Mouse (Mus musculus): ENCODE measurements around the gene Slc2a9. TPM values are rescaled to one million over a fixed set of nuclear protein-coding genes. Genes with fewer than 3 reads are reported as not detected.

Slc2a9 gene
- polyA plus RNA-seq, 1 experiment, result 3.1 TPM

DNA sequence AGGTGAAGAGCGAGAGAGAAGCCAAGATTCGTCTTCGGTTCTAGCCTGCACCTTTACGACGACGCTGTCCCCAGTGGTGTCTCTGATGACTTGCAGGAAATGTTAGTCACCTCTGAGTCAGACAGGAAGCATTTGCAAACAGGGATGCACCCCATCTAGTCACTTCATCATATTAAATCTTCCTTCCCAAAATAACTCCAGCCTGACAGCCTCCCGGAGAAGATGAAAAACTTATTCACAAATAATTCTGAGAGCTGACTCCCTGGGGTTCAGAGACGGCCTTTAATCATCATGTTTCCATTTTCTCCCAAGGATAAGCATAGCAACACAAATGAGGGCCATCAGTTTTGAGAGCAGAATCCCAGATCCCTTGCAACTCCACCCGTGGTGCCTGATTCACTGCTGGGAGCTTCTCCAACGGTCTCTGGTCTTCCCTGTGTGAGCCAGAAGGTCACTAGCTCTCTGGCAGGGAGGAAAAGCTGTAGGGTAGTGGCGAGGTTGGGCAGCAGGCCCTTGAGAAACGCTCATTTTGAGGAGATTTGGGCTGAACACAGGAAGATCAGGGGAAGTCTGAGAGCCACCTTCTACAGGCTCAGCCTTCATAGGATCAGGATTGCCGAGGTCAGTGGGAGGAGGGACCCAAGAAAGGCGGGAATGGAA is 56.5 kb downstream of the Slc2a9 start:
- Histone ChIP-seq H3K27ac (ENCODE audit: insufficient read depth, low read length) (peak overlapping the region; percentile 86), H3K4me1 (ENCODE audit: control insufficient read depth, insufficient read depth, low read length) (peaks cover 8% of the 10 kb centered on the region; the same call in 1 of the 2 replicates), H3K4me3 (ENCODE audit: insufficient read depth, low read length) (no peak overlapping the region)
- TF ChIP-seq POLR2A (IDR thresholded peaks at IDR 0.05; ENCODE audit: low read depth, low read length) (no peak), CTCF (IDR thresholded peaks at IDR 0.05; ENCODE audit: borderline replicate concordance, insufficient read depth, low read length) (no peak)

- Histone ChIP-seq H3K4me3 (ENCODE audit: insufficient read depth, low read length) (no peak overlapping the region), H3K27ac (ENCODE audit: insufficient read depth, low read length) (peak overlapping the region; percentile 37), H3K4me1 (ENCODE audit: control insufficient read depth, insufficient read depth, low read length) (peaks cover 4% of the 10 kb centered on the region; the same call in 1 of the 2 replicates)
- TF ChIP-seq CTCF (IDR thresholded peaks at IDR 0.05; ENCODE audit: borderline replicate concordance, insufficient read depth, low read length), result no peak
- no peak for TF ChIP-seq POLR2A (IDR thresholded peaks at IDR 0.05; ENCODE audit: low read depth, low read length)
Observed at GRCm38 (mm10) chr5:38441088-38441839, 61.7 kb downstream of the Slc2a9 start.

DNA sequence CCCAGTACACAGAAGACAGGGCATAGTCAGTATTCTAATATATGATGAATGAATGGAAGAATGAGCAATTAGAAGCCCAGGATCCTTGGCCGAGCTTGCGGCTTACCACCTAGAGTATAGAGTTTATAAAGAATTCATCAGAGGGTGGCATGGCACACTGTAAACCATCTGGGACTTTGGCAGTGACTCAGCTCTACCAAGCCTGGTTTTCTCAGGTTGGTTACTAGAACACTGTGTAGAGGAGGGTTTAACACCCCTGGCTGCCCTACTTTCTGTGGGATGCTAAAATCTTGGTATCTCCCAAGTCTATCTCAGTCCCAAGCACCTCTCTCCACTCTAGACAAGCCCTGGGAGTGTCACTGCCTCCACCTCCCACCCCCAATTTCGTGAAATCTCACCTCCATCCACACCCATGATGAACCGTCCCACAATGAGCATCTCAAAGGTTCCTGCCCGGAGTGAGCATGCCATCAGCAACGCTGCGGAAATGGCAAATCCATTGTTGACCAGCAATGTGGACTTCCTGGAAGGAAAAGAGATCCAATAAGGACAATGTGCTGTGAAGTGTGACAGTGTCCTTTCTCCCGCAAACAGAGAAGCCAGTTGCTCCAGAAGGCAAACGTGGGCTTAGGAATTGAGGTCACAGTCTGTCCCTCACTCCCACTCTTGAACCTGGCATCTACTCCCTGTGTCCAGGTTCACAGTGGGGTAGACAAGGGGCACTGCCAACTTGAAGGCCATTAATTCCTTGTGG is 62.5 kb downstream of the Slc2a9 start:
- Histone ChIP-seq H3K4me3 (ENCODE audit: insufficient read depth, low read length) (no peak overlapping the region), H3K4me1 (ENCODE audit: control insufficient read depth, insufficient read depth, low read length) (no peaks in the 10 kb centered on the region), H3K27ac (ENCODE audit: insufficient read depth, low read length) (no peak overlapping the region)
- TF ChIP-seq POLR2A (IDR thresholded peaks at IDR 0.05; ENCODE audit: low read depth, low read length) (no peak), CTCF (IDR thresholded peaks at IDR 0.05; ENCODE audit: borderline replicate concordance, insufficient read depth, low read length) (no peak)

DNA sequence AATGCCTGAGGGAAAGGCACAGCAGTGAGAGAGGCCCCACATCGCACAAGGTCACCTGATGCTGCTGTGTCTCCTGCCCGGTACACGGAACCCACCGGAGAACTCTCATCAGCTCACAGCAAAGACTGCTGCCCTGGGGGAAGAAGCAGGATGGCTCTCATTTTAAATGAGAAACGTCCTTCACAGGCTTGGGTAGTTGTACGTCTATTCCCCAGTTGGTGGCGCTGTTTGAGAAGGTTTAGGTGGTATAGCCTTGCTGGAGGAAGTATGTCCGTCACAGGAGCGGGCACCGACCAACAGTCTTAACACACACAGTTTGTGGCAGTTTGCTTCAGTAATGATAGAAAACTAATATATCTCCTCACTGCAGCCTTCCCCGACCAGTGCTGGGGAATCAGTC is 66.3 kb downstream of the Slc2a9 start:
- no peak overlapping the region for H3K4me3 ChIP-seq (ENCODE audit: insufficient read depth, low read length)
- no peak for TF ChIP-seq CTCF (IDR thresholded peaks at IDR 0.05; ENCODE audit: borderline replicate concordance, insufficient read depth, low read length)
- no peaks in the 10 kb centered on the region for H3K4me1 ChIP-seq (ENCODE audit: control insufficient read depth, insufficient read depth, low read length)
- H3K27ac ChIP-seq (ENCODE audit: insufficient read depth, low read length), result no peak overlapping the region

DNA sequence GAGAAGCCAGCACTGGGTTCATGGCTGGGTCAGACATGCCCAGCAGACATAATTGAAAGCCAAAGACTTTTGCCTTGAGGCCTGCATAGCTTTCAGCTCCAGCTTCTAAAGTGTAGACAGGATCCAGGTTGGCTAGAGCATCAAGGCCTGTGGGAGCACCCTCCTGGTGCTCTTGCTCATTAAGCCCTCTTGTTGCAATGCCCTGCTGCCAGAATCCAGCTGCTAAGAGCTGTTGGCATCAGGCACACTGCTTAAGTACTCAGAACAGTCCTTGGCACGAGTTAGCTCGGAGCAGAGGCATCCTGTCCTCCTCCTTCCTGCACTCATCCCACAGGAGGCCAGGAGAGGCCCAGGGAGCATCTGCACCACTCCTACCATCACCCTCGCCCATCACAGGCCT is 68.1 kb downstream of the Slc2a9 start:
- TF ChIP-seq POLR2A (IDR thresholded peaks at IDR 0.05; ENCODE audit: low read depth, low read length), result no peak
- no peak for TF ChIP-seq CTCF (IDR thresholded peaks at IDR 0.05; ENCODE audit: borderline replicate concordance, insufficient read depth, low read length)
- Histone ChIP-seq H3K27ac (ENCODE audit: insufficient read depth, low read length) (no peak overlapping the region), H3K4me1 (ENCODE audit: control insufficient read depth, insufficient read depth, low read length) (no peaks in the 10 kb centered on the region), H3K4me3 (ENCODE audit: insufficient read depth, low read length) (no peak overlapping the region)

DNA sequence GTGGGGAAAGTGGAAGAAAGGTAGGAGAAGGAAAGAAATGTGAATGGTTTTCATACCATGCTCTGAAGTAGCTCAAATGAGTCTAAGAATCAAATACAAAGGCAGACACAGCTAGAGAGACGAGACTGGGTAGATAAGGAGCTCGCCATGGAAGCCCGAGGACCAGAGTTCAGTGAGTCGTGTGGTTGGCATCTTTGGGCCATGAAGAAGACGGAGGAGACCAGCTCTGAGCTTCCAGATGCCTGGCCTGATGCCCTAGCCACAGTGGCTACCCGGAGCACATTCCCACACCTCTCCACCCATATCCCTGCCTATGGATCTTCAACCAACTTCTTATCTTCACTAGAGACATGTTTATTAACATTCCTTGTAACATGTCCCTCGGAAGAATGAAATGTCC is 71.7 kb downstream of the Slc2a9 start:
- TF ChIP-seq CTCF (IDR thresholded peaks at IDR 0.05; ENCODE audit: borderline replicate concordance, insufficient read depth, low read length) (no peak), POLR2A (IDR thresholded peaks at IDR 0.05; ENCODE audit: low read depth, low read length) (no peak)
- no peak overlapping the region for H3K4me3 ChIP-seq (ENCODE audit: insufficient read depth, low read length)
- H3K4me1 ChIP-seq (ENCODE audit: control insufficient read depth, insufficient read depth, low read length), result no peaks in the 10 kb centered on the region

GRCm38 (mm10) chr5:38429106-38429505 is 73.8 kb downstream of the Slc2a9 start:
- Histone ChIP-seq H3K27ac (ENCODE audit: insufficient read depth, low read length) (no peak overlapping the region), H3K4me1 (ENCODE audit: control insufficient read depth, insufficient read depth, low read length) (no peaks in the 10 kb centered on the region), H3K4me3 (ENCODE audit: insufficient read depth, low read length) (no peak overlapping the region)
- TF ChIP-seq POLR2A (IDR thresholded peaks at IDR 0.05; ENCODE audit: low read depth, low read length) (no peak), CTCF (IDR thresholded peaks at IDR 0.05; ENCODE audit: borderline replicate concordance, insufficient read depth, low read length) (no peak)

More for the DNA sequence above, 71.7 kb downstream of the Slc2a9 start:
- H3K27ac ChIP-seq (ENCODE audit: insufficient read depth, low read length), result no peak overlapping the region

GRCm38 (mm10) chr5:38427757-38428156 is 75.2 kb downstream of the Slc2a9 start:
- no peak overlapping the region for H3K27ac ChIP-seq (ENCODE audit: insufficient read depth, low read length)
- H3K4me1 ChIP-seq (ENCODE audit: control insufficient read depth, insufficient read depth, low read length), result no peaks in the 10 kb centered on the region
- no peak overlapping the region for H3K4me3 ChIP-seq (ENCODE audit: insufficient read depth, low read length)
- no peak for TF ChIP-seq CTCF (IDR thresholded peaks at IDR 0.05; ENCODE audit: borderline replicate concordance, insufficient read depth, low read length)
- TF ChIP-seq POLR2A (IDR thresholded peaks at IDR 0.05; ENCODE audit: low read depth, low read length), result no peak

DNA sequence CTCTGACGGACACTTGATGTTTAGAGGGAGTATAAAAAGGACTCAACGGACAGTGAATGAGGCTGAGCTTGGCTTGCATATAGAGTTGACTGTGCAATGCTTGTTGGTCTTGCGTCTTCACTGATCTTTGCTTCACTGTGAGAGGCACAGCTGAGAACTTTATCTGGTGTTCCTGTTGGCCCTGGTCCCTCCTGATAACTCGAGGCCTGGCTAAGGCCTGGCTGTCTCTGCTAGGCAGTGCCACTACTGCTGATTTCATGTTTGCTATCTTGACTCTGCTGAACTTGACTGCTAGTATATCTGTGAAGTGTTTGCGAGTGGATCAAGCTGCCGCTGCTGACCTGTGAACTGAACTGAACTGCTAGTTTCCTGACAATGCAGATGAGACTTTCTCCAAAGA is 77.4 kb downstream of the Slc2a9 start:
- H3K4me3 ChIP-seq (ENCODE audit: insufficient read depth, low read length), result no peak overlapping the region
- no peak overlapping the region for H3K27ac ChIP-seq (ENCODE audit: insufficient read depth, low read length)
- H3K4me1 ChIP-seq (ENCODE audit: control insufficient read depth, insufficient read depth, low read length), result no peaks in the 10 kb centered on the region
- no peak for TF ChIP-seq POLR2A (IDR thresholded peaks at IDR 0.05; ENCODE audit: low read depth, low read length)
- TF ChIP-seq CTCF (IDR thresholded peaks at IDR 0.05; ENCODE audit: borderline replicate concordance, insufficient read depth, low read length), result no peak

- no peak for TF ChIP-seq POLR2A (IDR thresholded peaks at IDR 0.05; ENCODE audit: low read depth, low read length)
- no peak for TF ChIP-seq CTCF (IDR thresholded peaks at IDR 0.05; ENCODE audit: borderline replicate concordance, insufficient read depth, low read length)
- Histone ChIP-seq H3K27ac (ENCODE audit: insufficient read depth, low read length) (no peak overlapping the region), H3K4me3 (ENCODE audit: insufficient read depth, low read length) (no peak overlapping the region), H3K4me1 (ENCODE audit: control insufficient read depth, insufficient read depth, low read length) (no peaks in the 10 kb centered on the region)
Observed at GRCm38 (mm10) chr5:38422426-38422825, 80.5 kb downstream of the Slc2a9 start.
